Mouse (Mus musculus): ENCODE measurements around the gene Chchd10. TPM values are rescaled to one million over a fixed set of nuclear protein-coding genes. Genes with fewer than 3 reads are reported as not detected.
A peak's percentile ranks its signal among the peaks of the same experiment; 100 is the strongest.

The Chchd10 gene
- polyA plus RNA-seq, 1 experiment = 507 TPM

GRCm38 (mm10) chr10:75898039-75898564 lies 34.8 kb upstream of the Chchd10 start:
- TF ChIP-seq CTCF (IDR thresholded peaks at IDR 0.05; ENCODE audit: extremely low read depth, insufficient read depth, low read length) (no peak), POLR2A (IDR thresholded peaks at IDR 0.05; ENCODE audit: extremely low read depth, insufficient read depth, low read length) (no peak)
- Histone ChIP-seq H3K27ac (ENCODE audit: insufficient read depth, low read length) (no peak overlapping the region), H3K4me1 (ENCODE audit: control insufficient read depth, insufficient read depth, low read length) (peaks cover 3% of the 10 kb centered on the region), H3K4me3 (ENCODE audit: insufficient read depth, low read length) (no peak overlapping the region)

GRCm38 (mm10) chr10:75898846-75899245 lies 34.1 kb upstream of the Chchd10 start:
- Histone ChIP-seq H3K4me1 (ENCODE audit: control insufficient read depth, insufficient read depth, low read length) (peaks cover 3% of the 10 kb centered on the region), H3K4me3 (ENCODE audit: insufficient read depth, low read length) (no peak overlapping the region), H3K27ac (ENCODE audit: insufficient read depth, low read length) (no peak overlapping the region)
- no peak for TF ChIP-seq CTCF (IDR thresholded peaks at IDR 0.05; ENCODE audit: extremely low read depth, insufficient read depth, low read length)

- Histone ChIP-seq H3K4me1 (ENCODE audit: control insufficient read depth, insufficient read depth, low read length) (no peaks in the 10 kb centered on the region), H3K4me3 (ENCODE audit: insufficient read depth, low read length) (no peak overlapping the region), H3K27ac (ENCODE audit: insufficient read depth, low read length) (no peak overlapping the region)
- no peak for TF ChIP-seq CTCF (IDR thresholded peaks at IDR 0.05; ENCODE audit: extremely low read depth, insufficient read depth, low read length)
- no peak for TF ChIP-seq POLR2A (IDR thresholded peaks at IDR 0.05; ENCODE audit: extremely low read depth, insufficient read depth, low read length)
These were observed 28.5 kb upstream of the Chchd10 start for GRCm38 (mm10) chr10:75904391-75904790.

DNA sequence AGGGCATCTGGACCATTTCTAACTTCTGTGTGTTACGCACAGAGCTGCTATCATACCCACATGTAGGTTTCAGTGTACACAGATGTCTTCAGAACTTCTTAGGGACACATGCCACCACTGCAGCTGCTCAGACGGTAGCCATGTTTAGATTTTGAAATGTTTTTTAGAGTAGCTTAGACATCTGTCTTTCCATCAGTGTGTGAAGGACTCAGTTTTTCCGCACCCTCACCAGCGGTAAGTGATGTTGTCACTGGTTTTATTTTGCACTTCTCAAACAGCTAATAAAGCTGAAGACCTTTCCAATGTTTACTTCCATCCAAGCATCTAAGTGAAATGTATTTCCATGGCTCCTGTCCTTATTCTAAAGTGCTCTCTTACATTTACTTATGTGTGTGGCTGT lies 26.0 kb upstream of the Chchd10 start:
- Histone ChIP-seq H3K4me3 (ENCODE audit: insufficient read depth, low read length) (no peak overlapping the region), H3K4me1 (ENCODE audit: control insufficient read depth, insufficient read depth, low read length) (no peaks in the 10 kb centered on the region), H3K27ac (ENCODE audit: insufficient read depth, low read length) (no peak overlapping the region)
- TF ChIP-seq CTCF (IDR thresholded peaks at IDR 0.05; ENCODE audit: extremely low read depth, insufficient read depth, low read length) = no peak
- no peak for TF ChIP-seq POLR2A (IDR thresholded peaks at IDR 0.05; ENCODE audit: extremely low read depth, insufficient read depth, low read length)

DNA sequence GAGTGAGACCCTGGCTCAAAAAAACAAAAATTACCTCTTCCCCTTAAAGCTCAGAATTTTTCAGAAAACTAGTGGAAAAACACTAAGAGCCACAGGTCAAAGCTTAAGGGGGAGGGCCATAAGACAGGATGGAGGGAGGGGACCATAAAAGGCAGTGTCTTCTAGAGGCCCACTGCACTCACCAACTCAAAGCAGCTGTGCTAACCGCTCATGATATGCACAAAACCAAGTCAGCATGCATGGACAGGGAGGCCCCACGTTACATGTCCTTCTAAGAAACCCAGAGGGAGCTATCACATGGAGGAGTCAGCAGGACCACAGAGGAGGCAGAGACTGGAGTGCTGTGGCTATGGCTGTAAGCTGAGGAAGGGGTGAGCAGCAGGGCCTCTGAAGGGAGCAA lies 22.2 kb upstream of the Chchd10 start:
- Histone ChIP-seq H3K27ac (ENCODE audit: insufficient read depth, low read length) (no peak overlapping the region), H3K4me1 (ENCODE audit: control insufficient read depth, insufficient read depth, low read length) (no peaks in the 10 kb centered on the region), H3K4me3 (ENCODE audit: insufficient read depth, low read length) (no peak overlapping the region)
- TF ChIP-seq POLR2A (IDR thresholded peaks at IDR 0.05; ENCODE audit: extremely low read depth, insufficient read depth, low read length) = no peak
- TF ChIP-seq CTCF (IDR thresholded peaks at IDR 0.05; ENCODE audit: extremely low read depth, insufficient read depth, low read length) = no peak

GRCm38 (mm10) chr10:75913013-75913589 lies 19.8 kb upstream of the Chchd10 start:
- Histone ChIP-seq H3K4me3 (ENCODE audit: insufficient read depth, low read length) (no peak overlapping the region), H3K4me1 (ENCODE audit: control insufficient read depth, insufficient read depth, low read length) (peaks cover 3% of the 10 kb centered on the region), H3K27ac (ENCODE audit: insufficient read depth, low read length) (no peak overlapping the region)
- TF ChIP-seq POLR2A (IDR thresholded peaks at IDR 0.05; ENCODE audit: extremely low read depth, insufficient read depth, low read length) (no peak), CTCF (IDR thresholded peaks at IDR 0.05; ENCODE audit: extremely low read depth, insufficient read depth, low read length) (no peak)

DNA sequence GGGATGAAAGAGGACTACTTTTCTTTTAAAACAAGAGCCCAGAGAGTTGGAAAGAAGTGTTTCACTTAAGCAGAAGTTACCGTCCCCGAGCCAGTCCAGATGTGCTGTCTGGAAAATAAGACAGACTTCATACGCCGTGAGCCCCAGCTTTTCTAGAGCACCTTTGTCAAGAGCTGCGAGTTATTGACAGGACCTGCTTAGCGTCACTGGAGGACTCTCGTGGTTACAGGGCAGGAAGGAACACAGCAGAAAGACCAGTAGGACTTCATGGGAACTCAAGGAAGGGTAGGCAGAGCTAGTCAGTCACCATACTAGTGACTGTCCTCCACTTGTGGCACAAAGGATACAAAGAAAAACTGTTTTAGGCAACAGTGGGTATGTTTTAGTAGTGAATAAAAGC lies 17.4 kb upstream of the Chchd10 start:
- TF ChIP-seq POLR2A (IDR thresholded peaks at IDR 0.05; ENCODE audit: extremely low read depth, insufficient read depth, low read length) (no peak), CTCF (IDR thresholded peaks at IDR 0.05; ENCODE audit: extremely low read depth, insufficient read depth, low read length) (no peak)

DNA sequence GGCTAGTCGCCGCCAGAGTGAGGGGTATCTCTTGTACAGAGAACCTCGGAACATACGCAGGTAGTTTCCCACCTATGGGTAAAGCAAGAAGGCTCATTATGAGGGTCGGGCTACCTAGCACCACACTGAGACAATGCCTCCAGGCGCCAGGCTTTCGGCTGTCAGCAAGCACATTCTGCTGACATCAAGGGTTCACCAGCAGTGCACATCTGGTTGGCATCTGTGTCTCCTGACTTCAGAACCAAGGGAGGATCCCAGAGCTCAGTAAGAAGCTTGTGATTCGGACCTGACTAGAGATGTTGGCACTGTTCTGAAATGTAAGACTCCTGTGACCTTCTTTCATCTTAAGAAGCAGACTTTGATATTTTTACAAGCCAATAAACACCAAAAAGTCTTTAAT lies 16.1 kb upstream of the Chchd10 start:
- Histone ChIP-seq H3K4me1 (ENCODE audit: control insufficient read depth, insufficient read depth, low read length) (peaks cover 5% of the 10 kb centered on the region), H3K27ac (ENCODE audit: insufficient read depth, low read length) (no peak overlapping the region), H3K4me3 (ENCODE audit: insufficient read depth, low read length) (no peak overlapping the region)
- TF ChIP-seq POLR2A (IDR thresholded peaks at IDR 0.05; ENCODE audit: extremely low read depth, insufficient read depth, low read length) = no peak
- no peak for TF ChIP-seq CTCF (IDR thresholded peaks at IDR 0.05; ENCODE audit: extremely low read depth, insufficient read depth, low read length)

More for the DNA sequence above, 17.4 kb upstream of the Chchd10 start:
- H3K4me3 ChIP-seq (ENCODE audit: insufficient read depth, low read length) = no peak overlapping the region
- H3K4me1 ChIP-seq (ENCODE audit: control insufficient read depth, insufficient read depth, low read length) = peaks cover 5% of the 10 kb centered on the region
- H3K27ac ChIP-seq (ENCODE audit: insufficient read depth, low read length) = no peak overlapping the region

DNA sequence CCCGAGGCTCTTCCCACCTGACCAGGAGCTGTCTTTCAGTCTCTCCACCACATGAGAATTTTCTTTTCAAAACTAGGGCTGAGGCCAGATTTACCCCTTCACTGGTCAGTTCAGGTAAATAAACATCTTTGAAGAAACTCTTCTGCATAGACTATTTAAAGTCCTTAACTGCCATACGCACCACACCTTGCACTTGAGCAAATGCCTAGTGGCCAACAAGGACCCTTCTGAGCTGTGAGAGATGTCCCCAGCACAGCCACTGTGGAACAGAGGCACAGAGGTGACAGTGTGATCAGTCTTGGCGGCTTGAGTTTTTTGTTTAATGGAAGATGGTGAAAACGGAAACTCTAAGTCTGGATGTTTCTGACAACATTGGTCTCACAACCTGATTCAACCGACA lies 13.9 kb upstream of the Chchd10 start:
- Histone ChIP-seq H3K4me1 (ENCODE audit: control insufficient read depth, insufficient read depth, low read length) (peaks cover 5% of the 10 kb centered on the region), H3K4me3 (ENCODE audit: insufficient read depth, low read length) (no peak overlapping the region; the same call in 1 of the 2 replicates), H3K27ac (ENCODE audit: insufficient read depth, low read length) (no peak overlapping the region)
- TF ChIP-seq CTCF (IDR thresholded peaks at IDR 0.05; ENCODE audit: extremely low read depth, insufficient read depth, low read length) = no peak
- TF ChIP-seq POLR2A (IDR thresholded peaks at IDR 0.05; ENCODE audit: extremely low read depth, insufficient read depth, low read length) = no peak

GRCm38 (mm10) chr10:75921026-75921725 lies 11.8 kb upstream of the Chchd10 start, which contains the start of gene Smarcb1:
Gene Smarcb1 (minus strand): TSS chr10:75921617.
- TF ChIP-seq CTCF (IDR thresholded peaks at IDR 0.05; ENCODE audit: extremely low read depth, insufficient read depth, low read length) = no peak
- peak; percentile 86; the same call in 1 of the 2 replicates for TF ChIP-seq POLR2A (IDR thresholded peaks at IDR 0.05; ENCODE audit: extremely low read depth, insufficient read depth, low read length)
- Histone ChIP-seq H3K4me3 (ENCODE audit: insufficient read depth, low read length) (peak within 1 kb of the TSS; percentile 58), H3K27ac (ENCODE audit: insufficient read depth, low read length) (peak within 1 kb of the TSS; percentile 96), H3K4me1 (ENCODE audit: control insufficient read depth, insufficient read depth, low read length) (peaks cover 4% of the 10 kb centered on the region)

All from cortical plate, adult 2 months (tissue).